Mouse (Mus musculus) heart, embryonic 16.5 days (tissue): Measurements from ENCODE around the gene Asic1. TPM values are rescaled to one million over a fixed set of nuclear protein-coding genes. Genes with fewer than 3 reads are reported as not detected.
"Not testable (repeated sequence)": the region's sequence is repeated elsewhere in the genome, so short reads cannot be mapped to it uniquely, and the experiment has no call there.

ENCODE experiments used
- ATAC-seq: fragments of 200-750 bp; cut with Nextera tagmentation; replicated peaks from 2 replicates; pipeline ENCODE4 v1.8.0; 2017; ENCODE audit warnings: moderate number of reproducible peaks; ENCODE audit not compliant: insufficient read depth, low FRiP score; ENCODE audit errors: extremely low read depth
- H3K27ac ChIP-seq: fragments of 300-500 bp; sonication (generic); 2 replicates; pipeline ENCODE4 v1.5.1; 2014; ENCODE audit warnings: mild to moderate bottlenecking, low read length, control low read depth, moderate library complexity
- H3K27me3 ChIP-seq: fragments of 300-500 bp; sonication (generic); 2 replicates; pipeline ENCODE4 v1.6.1; 2014; ENCODE audit warnings: low read length, mixed read lengths; ENCODE audit not compliant: control insufficient read depth, insufficient read depth
- H3K36me3 ChIP-seq: fragments of 300-500 bp; sonication (generic); 2 replicates; pipeline ENCODE4 v1.6.1; 2014; ENCODE audit not compliant: control insufficient read depth, insufficient read depth
- H3K4me1 ChIP-seq: fragments of 300-500 bp; sonication (generic); 2 replicates; pipeline ENCODE4 v1.6.1; 2014; ENCODE audit warnings: low read length, mixed read lengths; ENCODE audit not compliant: control insufficient read depth, insufficient read depth
- H3K4me2 ChIP-seq: fragments of 300-500 bp; sonication (generic); 2 replicates; pipeline ENCODE4 v1.6.1; 2014; ENCODE audit warnings: low read depth, mild to moderate bottlenecking, control low read depth, low read length
- H3K4me3 ChIP-seq: fragments of 300-500 bp; sonication (generic); 2 replicates; pipeline ENCODE4 v1.5.1; 2014; ENCODE audit warnings: mild to moderate bottlenecking, control low read depth, low read length
- H3K9ac ChIP-seq: fragments of 300-500 bp; sonication (generic); 2 replicates; pipeline ENCODE4 v1.6.1; 2014; ENCODE audit warnings: low read length, control low read depth
- H3K9me3 ChIP-seq: fragments of 300-500 bp; sonication (generic); replicated peaks from 2 replicates; pipeline ENCODE4 v1.6.1; 2016; ENCODE audit warnings: low read length; ENCODE audit not compliant: control insufficient read depth
- whole genome bisulfite sequencing: fragments of 180-500 bp; shearing (Covaris S2); extraction: QIAGEN DNeasy Blood & Tissue Kit; methylation state at CpG from one replicate; pipeline ENCODE4 v1.1.7; 2014; 5-methylcytosine and 5-hydroxymethylcytosine counted together
- polyA plus RNA-seq: library from polyadenylated mRNA; unstranded; fragments of >200 nt; fragmentation: Nextera tagmentation; extraction: Ambion mirVana; gene quantifications from 2 replicates; pipeline ENCODE4 v1.2.1, GENCODE M21; 2015

The Asic1 gene
- polyA plus RNA-seq, 1 experiment from 2014 or later: 1.6 TPM

DNA sequence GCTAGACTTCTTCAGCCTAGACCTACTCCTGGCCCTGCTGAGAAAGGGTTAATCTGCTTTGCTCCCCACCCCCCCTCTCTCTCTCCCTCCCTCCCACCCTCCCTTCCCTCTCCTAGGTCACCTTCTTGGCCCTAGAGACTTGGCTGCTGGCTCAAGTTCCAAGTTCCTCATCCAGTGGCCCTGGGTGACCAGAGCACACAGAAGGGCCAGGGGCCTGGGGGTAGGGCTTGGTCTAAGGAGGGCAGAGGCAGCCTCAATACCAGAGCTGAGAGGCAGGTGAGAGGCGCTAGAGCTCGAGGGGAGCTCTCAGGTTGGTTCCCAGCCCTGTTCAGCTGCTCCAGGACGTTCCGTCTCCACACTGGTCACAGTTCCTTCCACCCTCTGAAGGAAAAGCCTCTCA lies 20.8 kb downstream of the Asic1 start:
- Histone ChIP-seq H3K4me2 (no peak overlapping the region), H3K4me1 (peaks cover 7% of the 10 kb centered on the region), H3K27me3 (peaks cover 11% of the 10 kb centered on the region; the same call in 1 of the 2 replicates), H3K9ac (no peak overlapping the region), H3K9me3 (no peaks in the 10 kb centered on the region), H3K27ac (no peak overlapping the region), H3K36me3 (no peaks in the 10 kb centered on the region), H3K4me3 (no peak overlapping the region)
- ATAC-seq: no peak
- 24% methylated on average over 4 of the region's 4 CpGs for whole genome bisulfite sequencing

- 53% methylated on average over 9 of the region's 9 CpGs for WGBS
Measured at GRCm38 (mm10) chr15:99691976-99692375, 21.8 kb downstream of the Asic1 start.

GRCm38 (mm10) chr15:99697309-99697708 lies 27.1 kb downstream of the Asic1 start:
- 15% methylated on average over 2 of the region's 2 CpGs for WGBS
- Histone ChIP-seq H3K4me1 (peaks cover 19% of the 10 kb centered on the region), H3K4me3 (no peak overlapping the region), H3K27ac (no peak overlapping the region), H3K4me2 (no peak overlapping the region), H3K9me3 (no peaks in the 10 kb centered on the region), H3K9ac (no peak overlapping the region), H3K27me3 (peaks cover 7% of the 10 kb centered on the region; the same call in 1 of the 2 replicates), H3K36me3 (no peaks in the 10 kb centered on the region)
- ATAC-seq: no peak

More at GRCm38 (mm10) chr15:99691976-99692375, 21.8 kb downstream of the Asic1 start:
- H3K9me3 ChIP-seq: no peaks in the 10 kb centered on the region
- H3K4me3 ChIP-seq: no peak overlapping the region
- ATAC-seq: no peak
- no peaks in the 10 kb centered on the region for H3K36me3 ChIP-seq
- no peak overlapping the region for H3K27ac ChIP-seq
- H3K9ac ChIP-seq: no peak overlapping the region
- no peak overlapping the region for H3K4me2 ChIP-seq
- peaks cover 11% of the 10 kb centered on the region; the same call in 1 of the 2 replicates for H3K27me3 ChIP-seq
- H3K4me1 ChIP-seq: peaks cover 7% of the 10 kb centered on the region

DNA sequence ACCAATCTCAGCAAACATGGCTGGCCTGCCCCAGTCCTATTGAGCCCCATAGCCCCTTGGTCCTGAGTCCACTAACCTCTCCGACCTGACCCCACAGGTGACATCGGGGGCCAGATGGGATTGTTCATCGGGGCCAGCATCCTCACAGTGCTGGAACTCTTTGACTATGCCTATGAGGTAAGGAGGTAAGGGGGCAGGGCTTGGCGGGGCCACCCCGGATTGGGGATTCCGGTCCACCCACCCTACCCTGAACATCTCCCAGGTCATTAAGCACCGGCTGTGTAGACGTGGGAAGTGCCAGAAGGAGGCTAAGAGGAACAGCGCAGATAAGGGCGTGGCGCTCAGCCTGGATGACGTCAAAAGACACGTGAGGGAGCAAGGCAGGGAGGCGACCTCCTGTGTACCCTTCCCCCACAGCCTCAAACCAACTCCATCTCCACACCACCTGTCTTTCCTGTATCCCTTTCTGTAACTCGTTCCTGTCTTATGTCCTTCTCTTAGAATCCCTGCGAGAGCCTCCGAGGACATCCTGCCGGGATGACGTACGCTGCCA lies 28.4 kb downstream of the Asic1 start:
- ATAC-seq: no peak
- 29% methylated on average over 20 of the region's 20 CpGs for WGBS
- no peak overlapping the region for H3K4me2 ChIP-seq
- H3K4me3 ChIP-seq: no peak overlapping the region
- 0 out of 2 replicates have a peak, but pooled peaks cover 4% of the 10 kb centered on the region for H3K27me3 ChIP-seq
- H3K9me3 ChIP-seq: no peaks in the 10 kb centered on the region
- H3K4me1 ChIP-seq: peaks cover 27% of the 10 kb centered on the region
- H3K36me3 ChIP-seq: no peaks in the 10 kb centered on the region
- H3K27ac ChIP-seq: no peak overlapping the region
- no peak overlapping the region for H3K9ac ChIP-seq

DNA sequence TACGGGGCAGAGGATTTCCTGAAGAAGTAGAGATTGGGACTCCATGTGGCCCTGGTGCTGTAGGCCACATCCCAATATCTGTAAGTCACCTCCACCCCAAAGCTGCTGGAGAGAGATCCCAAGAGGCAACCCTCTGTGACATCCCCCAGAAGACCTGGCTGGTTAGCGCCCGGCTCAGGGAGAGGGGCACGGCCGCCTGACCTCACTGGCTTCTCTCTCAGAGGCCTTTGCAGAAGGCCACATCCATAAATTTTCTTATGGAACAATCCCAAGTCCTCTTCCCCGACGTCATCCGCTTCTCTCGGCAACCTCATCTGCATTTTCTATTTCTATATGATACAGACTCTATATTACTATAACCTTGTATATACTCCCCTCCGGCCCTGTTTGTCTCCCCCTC lies 29.5 kb downstream of the Asic1 start:
- WGBS: 84% methylated on average over 10 of the region's 10 CpGs
- ATAC-seq: no peak
- Histone ChIP-seq H3K4me2 (no peak overlapping the region), H3K9ac (no peak overlapping the region), H3K4me1 (peaks cover 35% of the 10 kb centered on the region), H3K36me3 (no peaks in the 10 kb centered on the region), H3K27me3 (0 out of 2 replicates have a peak, but pooled peaks cover 4% of the 10 kb centered on the region), H3K27ac (no peak overlapping the region), H3K4me3 (no peak overlapping the region), H3K9me3 (no peaks in the 10 kb centered on the region)

- H3K4me3 ChIP-seq: no peak overlapping the region
- no peak for ATAC-seq
- H3K27ac ChIP-seq: no peak overlapping the region
- peaks cover 34% of the 10 kb centered on the region for H3K4me1 ChIP-seq
- no peak overlapping the region for H3K4me2 ChIP-seq
- 0 out of 2 replicates have a peak, but pooled peaks cover 4% of the 10 kb centered on the region for H3K27me3 ChIP-seq
- peaks cover under 1% of the 10 kb centered on the region; the same call in 1 of the 2 replicates for H3K36me3 ChIP-seq
- 83% methylated on average over 18 of the region's 18 CpGs for WGBS
- H3K9me3 ChIP-seq: no peaks in the 10 kb centered on the region
- no peak overlapping the region for H3K9ac ChIP-seq
Measured at GRCm38 (mm10) chr15:99700219-99701106, 30.3 kb downstream of the Asic1 start.

- peaks cover 39% of the 10 kb centered on the region for H3K4me1 ChIP-seq
- WGBS: 36% methylated on average over 16 of the region's 16 CpGs
- H3K4me2 ChIP-seq: peak overlapping the region; percentile 59
- not testable (repeated sequence) for H3K27me3 ChIP-seq, H3K9me3 ChIP-seq, ATAC-seq, H3K36me3 ChIP-seq
- H3K9ac ChIP-seq: peak overlapping the region; percentile 89
- H3K4me3 ChIP-seq: peak overlapping the region; percentile 71
- H3K27ac ChIP-seq: peak overlapping the region; percentile 95
Measured at GRCm38 (mm10) chr15:99701640-99701998, 31.5 kb downstream of the Asic1 start.

- peaks cover 10% of the 10 kb centered on the region for H3K36me3 ChIP-seq
- peak within 1 kb of the TSS; percentile 89 for H3K9ac ChIP-seq
- H3K4me2 ChIP-seq: peak within 1 kb of the TSS; percentile 82
- under 1% methylated on average over 66 of the region's 71 CpGs for WGBS
- H3K27me3 ChIP-seq: 0 out of 2 replicates have a peak, but pooled peaks cover 4% of the 10 kb centered on the region
- peaks cover 39% of the 10 kb centered on the region for H3K4me1 ChIP-seq
- peak within 1 kb of the TSS; percentile 71 for H3K4me3 ChIP-seq
- H3K27ac ChIP-seq: peak within 1 kb of the TSS; percentile 95
- no peaks in the 10 kb centered on the region for H3K9me3 ChIP-seq
- peak; percentile 87 for ATAC-seq
Measured at GRCm38 (mm10) chr15:99701999-99702900, 32.1 kb downstream of the Asic1 start, which contains the start of gene Smarcd1. Smarcd1 (plus strand) TSS chr15:99702129.
